Mouse (Mus musculus): ENCODE results near the gene Gm20604. TPM values are rescaled to one million over a fixed set of nuclear protein-coding genes. Genes with fewer than 3 reads are reported as not detected.
A peak's percentile ranks its signal among the peaks of the same experiment; 100 is the strongest.

Gene Gm20604
- polyA plus RNA-seq, 1 experiment from 2014 or later = 6.3 TPM

DNA sequence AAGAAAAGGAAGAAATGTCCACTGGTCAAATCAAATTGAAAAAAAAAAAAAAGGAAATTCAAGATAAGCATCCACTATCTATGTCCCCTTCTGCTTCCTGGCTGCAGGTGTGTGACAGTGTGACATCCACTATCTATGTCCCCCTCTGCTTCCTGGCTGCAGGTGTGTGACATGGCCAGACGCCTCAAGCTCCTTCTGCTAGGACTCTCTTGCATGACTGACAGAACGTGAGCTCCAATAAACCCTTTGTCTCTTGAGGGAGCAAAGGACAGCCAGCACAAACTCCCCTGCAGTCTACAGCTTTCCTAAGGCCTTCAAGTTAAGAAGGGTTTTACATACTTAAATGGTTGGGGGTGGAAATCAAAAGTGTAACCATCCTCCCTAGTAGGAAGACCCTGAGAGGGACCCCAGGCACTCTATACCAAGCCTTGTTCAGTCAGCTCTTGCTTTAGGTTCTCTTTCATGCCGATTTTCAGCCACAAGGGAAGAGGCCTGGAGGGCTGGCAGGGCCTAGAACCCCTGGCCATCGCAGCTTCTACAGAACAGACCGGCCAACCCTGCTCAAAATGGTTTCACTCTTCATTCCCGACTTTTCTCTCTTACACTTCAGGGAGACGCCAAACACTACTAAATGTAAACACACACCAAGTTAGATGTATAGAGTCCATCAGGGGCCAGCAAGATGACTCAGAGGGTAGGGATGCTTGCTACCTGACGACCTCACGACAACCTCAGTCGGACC, 43.6 kb downstream of the Gm20604 start:
- no peak overlapping the region for H3K4me2 ChIP-seq (ENCODE audit: low read depth, low read length)
- no peak overlapping the region for H3K9ac ChIP-seq (ENCODE audit: low read depth, low read length)
- no peaks in the 10 kb centered on the region for H3K9me3 ChIP-seq (replicated peaks; ENCODE audit: control insufficient read depth, low read length)
- H3K36me3 ChIP-seq (ENCODE audit: control insufficient read depth, insufficient read depth) = no peaks in the 10 kb centered on the region
- ATAC-seq (ENCODE audit: low read depth) = no peak
- H3K4me3 ChIP-seq (ENCODE audit: low read depth, low read length) = no peak overlapping the region
- 66% methylated on average over 10 of the region's 10 CpGs for WGBS (ENCODE audit: insufficient replicate concordance)
- no peak overlapping the region for H3K27ac ChIP-seq (ENCODE audit: low read length)
- no peaks in the 10 kb centered on the region for H3K4me1 ChIP-seq (ENCODE audit: control insufficient read depth, low read depth, low read length)
- H3K27me3 ChIP-seq (ENCODE audit: control insufficient read depth, insufficient read depth, low read depth, low read length) = no peaks in the 10 kb centered on the region

DNA sequence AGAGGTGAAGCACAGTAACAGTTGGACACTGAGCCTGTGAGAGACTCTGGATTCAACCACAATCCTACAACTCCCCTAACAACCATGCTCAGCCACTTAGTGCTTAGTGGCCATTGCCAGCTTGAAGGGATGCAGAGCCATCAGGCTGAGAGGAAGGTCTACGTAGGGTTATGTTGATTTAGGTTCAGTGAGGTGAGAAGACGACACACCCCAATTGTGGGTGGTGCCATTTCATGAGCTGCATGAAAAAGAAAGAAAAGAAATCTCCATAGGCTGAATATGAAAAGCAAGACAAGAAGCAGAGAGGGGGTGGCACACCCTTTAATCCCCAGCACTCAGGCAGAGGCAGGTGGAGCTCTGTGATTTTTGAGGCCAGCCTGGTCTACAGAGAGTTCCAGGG, 44.4 kb downstream of the Gm20604 start:
- 53% methylated on average over 2 of the region's 2 CpGs for WGBS (ENCODE audit: insufficient replicate concordance)

DNA sequence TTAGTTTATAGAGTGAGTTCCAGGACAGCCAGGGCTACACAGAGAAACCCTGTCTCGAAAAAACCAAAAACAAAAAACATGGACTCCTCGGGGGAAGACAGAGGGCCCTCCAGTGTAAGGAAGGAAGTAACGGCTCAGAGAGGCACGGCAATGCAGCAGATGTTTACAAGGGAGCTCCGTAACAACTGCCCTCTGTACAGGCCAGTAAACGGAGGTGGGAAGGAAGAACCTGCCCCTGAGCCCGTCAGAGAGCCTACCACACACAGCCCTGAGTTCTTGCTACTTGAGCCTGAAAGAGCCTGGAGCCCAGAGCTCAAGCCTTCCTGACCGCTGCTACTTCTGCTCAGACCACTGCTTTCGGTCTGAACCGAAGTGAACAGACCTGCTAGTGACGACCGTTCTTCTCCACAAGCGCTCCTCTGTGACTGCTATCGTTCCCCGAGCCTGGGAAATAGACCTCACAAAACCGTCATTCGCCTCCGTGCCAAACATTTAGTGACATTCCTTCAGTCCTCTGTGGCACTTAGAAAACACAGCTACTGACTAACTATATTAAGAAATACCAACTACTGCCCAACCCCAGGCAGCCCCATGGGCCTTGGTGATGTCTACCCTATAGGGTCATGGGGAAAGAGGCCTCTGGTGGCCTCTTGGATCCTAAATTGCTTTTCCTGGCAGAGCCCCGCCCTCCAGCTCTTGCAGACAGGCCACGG, 45.2 kb downstream of the Gm20604 start:
- Histone ChIP-seq H3K9me3 (replicated peaks; ENCODE audit: control insufficient read depth, low read length) (no peaks in the 10 kb centered on the region), H3K27me3 (ENCODE audit: control insufficient read depth, insufficient read depth, low read depth, low read length) (no peaks in the 10 kb centered on the region), H3K4me3 (ENCODE audit: low read depth, low read length) (no peak overlapping the region), H3K36me3 (ENCODE audit: control insufficient read depth, insufficient read depth) (no peaks in the 10 kb centered on the region), H3K27ac (ENCODE audit: low read length) (no peak overlapping the region), H3K9ac (ENCODE audit: low read depth, low read length) (no peak overlapping the region), H3K4me1 (ENCODE audit: control insufficient read depth, low read depth, low read length) (no peaks in the 10 kb centered on the region), H3K4me2 (ENCODE audit: low read depth, low read length) (no peak overlapping the region)
- WGBS (ENCODE audit: insufficient replicate concordance) = 40% methylated on average over 20 of the region's 20 CpGs
- ATAC-seq (ENCODE audit: low read depth) = no peak

More for the DNA sequence above, 44.4 kb downstream of the Gm20604 start:
- no peaks in the 10 kb centered on the region for H3K4me1 ChIP-seq (ENCODE audit: control insufficient read depth, low read depth, low read length)
- no peak overlapping the region for H3K4me2 ChIP-seq (ENCODE audit: low read depth, low read length)
- H3K9me3 ChIP-seq (replicated peaks; ENCODE audit: control insufficient read depth, low read length) = no peaks in the 10 kb centered on the region
- H3K4me3 ChIP-seq (ENCODE audit: low read depth, low read length) = no peak overlapping the region
- no peak overlapping the region for H3K9ac ChIP-seq (ENCODE audit: low read depth, low read length)
- H3K27me3 ChIP-seq (ENCODE audit: control insufficient read depth, insufficient read depth, low read depth, low read length) = no peaks in the 10 kb centered on the region
- H3K36me3 ChIP-seq (ENCODE audit: control insufficient read depth, insufficient read depth) = no peaks in the 10 kb centered on the region
- no peak overlapping the region for H3K27ac ChIP-seq (ENCODE audit: low read length)
- ATAC-seq (ENCODE audit: low read depth) = no peak

DNA sequence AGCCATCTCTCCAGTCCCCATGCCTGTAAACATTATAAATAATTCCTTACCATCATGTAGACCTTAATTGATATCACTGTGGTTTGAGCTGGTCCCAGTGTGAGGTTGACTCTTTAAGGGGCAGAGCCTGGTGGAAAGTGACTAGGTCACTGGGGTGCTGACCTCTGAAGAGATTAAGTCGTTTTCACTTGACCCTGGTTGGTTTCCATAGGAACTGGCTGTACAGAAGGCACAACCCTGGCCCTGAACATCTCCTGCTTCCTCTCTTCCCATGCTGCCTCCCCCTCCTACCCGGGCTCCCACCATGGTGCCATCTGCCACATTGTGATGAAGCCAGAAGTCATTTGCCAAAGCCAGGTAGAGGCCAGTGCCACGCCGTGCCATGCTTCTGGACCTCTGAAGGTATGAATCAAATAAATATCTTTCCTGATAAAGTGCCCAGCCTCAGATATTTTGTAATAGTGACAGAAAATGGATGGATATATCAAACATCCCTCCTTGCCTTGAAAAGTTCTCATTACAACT, 47.6 kb downstream of the Gm20604 start:
- H3K36me3 ChIP-seq (ENCODE audit: control insufficient read depth, insufficient read depth) = no peaks in the 10 kb centered on the region
- H3K27me3 ChIP-seq (ENCODE audit: control insufficient read depth, insufficient read depth, low read depth, low read length) = peaks cover 8% of the 10 kb centered on the region
- H3K9me3 ChIP-seq (replicated peaks; ENCODE audit: control insufficient read depth, low read length) = no peaks in the 10 kb centered on the region
- 60% methylated on average over 4 of the region's 4 CpGs for WGBS (ENCODE audit: insufficient replicate concordance)
- no peak for ATAC-seq (ENCODE audit: low read depth)
- H3K27ac ChIP-seq (ENCODE audit: low read length) = no peak overlapping the region
- no peak overlapping the region for H3K4me3 ChIP-seq (ENCODE audit: low read depth, low read length)
- H3K4me2 ChIP-seq (ENCODE audit: low read depth, low read length) = no peak overlapping the region
- H3K9ac ChIP-seq (ENCODE audit: low read depth, low read length) = no peak overlapping the region
- H3K4me1 ChIP-seq (ENCODE audit: control insufficient read depth, low read depth, low read length) = no peaks in the 10 kb centered on the region

DNA sequence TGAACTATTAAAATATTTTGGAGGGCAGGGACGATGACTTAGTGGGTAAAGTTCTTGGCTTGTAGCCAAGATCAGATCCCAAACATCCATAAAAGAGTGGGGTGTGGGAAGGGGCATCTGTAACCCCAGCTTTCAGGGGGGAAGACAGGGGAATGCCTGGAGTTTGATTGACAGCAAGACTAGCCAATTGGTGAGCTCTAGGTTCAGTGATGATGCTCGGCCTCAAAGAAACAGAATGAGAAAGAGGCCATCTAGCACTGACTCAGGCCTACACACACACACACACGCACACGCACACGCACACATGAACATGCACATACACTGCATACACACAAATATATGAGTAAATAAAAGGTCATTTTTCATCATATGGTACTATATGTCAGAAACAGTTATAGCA, 48.6 kb downstream of the Gm20604 start:
- Histone ChIP-seq H3K36me3 (ENCODE audit: control insufficient read depth, insufficient read depth) (no peaks in the 10 kb centered on the region), H3K4me1 (ENCODE audit: control insufficient read depth, low read depth, low read length) (peaks cover 6% of the 10 kb centered on the region), H3K9ac (ENCODE audit: low read depth, low read length) (no peak overlapping the region), H3K4me2 (ENCODE audit: low read depth, low read length) (no peak overlapping the region), H3K27ac (ENCODE audit: low read length) (no peak overlapping the region), H3K27me3 (ENCODE audit: control insufficient read depth, insufficient read depth, low read depth, low read length) (peaks cover 8% of the 10 kb centered on the region), H3K4me3 (ENCODE audit: low read depth, low read length) (no peak overlapping the region), H3K9me3 (replicated peaks; ENCODE audit: control insufficient read depth, low read length) (no peaks in the 10 kb centered on the region)
- WGBS (ENCODE audit: insufficient replicate concordance) = 65% methylated on average over 5 of the region's 5 CpGs
- no peak for ATAC-seq (ENCODE audit: low read depth)

DNA sequence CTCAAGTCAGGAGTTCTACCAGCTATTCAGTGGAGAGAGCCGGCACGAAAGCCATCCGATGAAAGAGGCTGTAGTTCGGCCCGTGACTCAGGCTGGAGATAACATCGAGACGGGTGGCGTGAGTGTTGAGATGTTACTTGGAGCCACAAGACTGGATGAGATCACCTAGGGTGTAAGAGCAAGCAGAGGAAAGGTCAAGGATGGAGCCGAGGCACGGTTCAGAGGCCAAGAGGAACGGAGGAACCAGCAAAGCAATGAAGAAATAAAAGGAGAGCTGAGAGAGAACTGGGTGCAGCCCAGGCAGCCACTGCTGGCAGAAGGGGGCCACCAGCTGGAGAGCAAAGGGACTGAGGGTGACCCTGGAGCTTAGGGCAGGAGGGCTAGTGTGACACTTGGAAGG, 50.3 kb downstream of the Gm20604 start:
- Histone ChIP-seq H3K9me3 (replicated peaks; ENCODE audit: control insufficient read depth, low read length) (no peaks in the 10 kb centered on the region), H3K9ac (ENCODE audit: low read depth, low read length) (no peak overlapping the region), H3K27me3 (ENCODE audit: control insufficient read depth, insufficient read depth, low read depth, low read length) (peaks cover 8% of the 10 kb centered on the region), H3K4me2 (ENCODE audit: low read depth, low read length) (no peak overlapping the region), H3K4me1 (ENCODE audit: control insufficient read depth, low read depth, low read length) (peaks cover 20% of the 10 kb centered on the region), H3K36me3 (ENCODE audit: control insufficient read depth, insufficient read depth) (no peaks in the 10 kb centered on the region), H3K4me3 (ENCODE audit: low read depth, low read length) (no peak overlapping the region), H3K27ac (ENCODE audit: low read length) (no peak overlapping the region)
- no peak for ATAC-seq (ENCODE audit: low read depth)
- 71% methylated on average over 11 of the region's 11 CpGs for WGBS (ENCODE audit: insufficient replicate concordance)

DNA sequence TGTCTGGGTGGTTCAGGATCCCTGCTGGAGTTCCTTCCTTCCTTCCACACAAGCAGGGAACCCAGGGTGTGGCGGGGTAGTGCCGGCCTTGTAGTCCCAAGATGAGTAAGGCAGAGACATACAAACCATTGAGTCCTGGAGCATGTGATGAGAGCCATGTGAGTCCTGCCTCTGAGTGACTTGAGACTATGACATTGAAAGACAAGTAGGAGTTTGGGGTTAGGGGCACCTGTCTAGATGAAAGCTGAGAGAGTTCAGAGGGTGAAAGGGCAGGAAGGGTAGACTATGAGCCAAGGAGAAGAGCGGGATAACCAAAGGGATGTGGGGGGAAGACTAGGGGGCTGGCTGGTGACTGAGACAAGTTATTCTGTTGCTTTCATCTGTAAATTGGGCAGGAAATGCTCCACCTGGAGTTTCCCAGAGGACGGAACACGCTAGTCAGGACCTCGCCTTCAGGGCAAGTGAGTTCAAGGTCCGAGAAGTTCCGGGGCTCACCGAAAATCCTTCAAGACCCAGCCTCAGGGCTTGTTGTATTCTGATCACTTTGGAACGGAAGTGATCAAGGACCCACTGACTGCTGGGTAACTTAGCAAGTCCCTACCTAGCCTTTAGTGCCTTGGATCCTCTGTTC, 51.5 kb downstream of the Gm20604 start:
- Histone ChIP-seq H3K9ac (ENCODE audit: low read depth, low read length) (no peak overlapping the region), H3K4me2 (ENCODE audit: low read depth, low read length) (no peak overlapping the region)
- WGBS (ENCODE audit: insufficient replicate concordance) = 81% methylated on average over 10 of the region's 10 CpGs

DNA sequence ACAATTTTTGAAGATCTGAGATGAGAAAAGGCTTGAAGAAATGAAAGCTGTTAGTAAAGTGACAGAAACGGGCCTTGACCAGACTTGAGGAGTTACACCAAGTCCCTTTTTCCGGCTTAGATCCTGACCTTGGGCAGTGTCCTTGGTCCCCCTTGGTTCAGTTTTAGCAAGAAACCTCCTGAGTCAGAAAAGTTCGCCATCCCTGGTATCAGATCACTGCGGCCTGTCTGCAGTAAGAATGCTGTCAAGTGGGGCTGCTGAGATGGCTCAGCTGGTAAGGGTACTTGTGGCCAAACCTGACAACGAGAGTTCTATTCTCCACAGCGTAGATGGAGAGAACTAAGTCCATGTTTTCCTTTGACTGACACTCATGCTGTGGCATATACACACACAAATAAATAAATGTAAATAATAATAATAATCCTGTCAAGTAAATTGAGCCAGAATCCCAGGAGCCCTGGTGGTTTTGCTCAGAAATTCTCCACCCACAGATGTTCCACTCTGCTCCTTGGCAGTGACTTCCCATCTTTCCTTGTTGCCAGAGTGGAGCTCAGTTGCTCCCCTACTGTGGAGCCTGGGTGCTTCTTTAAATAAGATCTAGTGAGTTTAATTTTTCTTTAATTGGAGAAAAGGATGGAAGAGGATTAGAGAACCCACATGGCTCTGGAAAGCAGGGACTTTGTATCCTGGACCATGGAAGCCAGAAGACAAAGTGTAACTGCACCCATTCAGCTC, 52.4 kb downstream of the Gm20604 start:
- 72% methylated on average over 6 of the region's 6 CpGs for WGBS (ENCODE audit: insufficient replicate concordance)
- Histone ChIP-seq H3K9ac (ENCODE audit: low read depth, low read length) (no peak overlapping the region), H3K4me3 (ENCODE audit: low read depth, low read length) (no peak overlapping the region), H3K9me3 (replicated peaks; ENCODE audit: control insufficient read depth, low read length) (no peaks in the 10 kb centered on the region), H3K36me3 (ENCODE audit: control insufficient read depth, insufficient read depth) (no peaks in the 10 kb centered on the region), H3K27ac (ENCODE audit: low read length) (no peak overlapping the region), H3K4me1 (ENCODE audit: control insufficient read depth, low read depth, low read length) (peaks cover 32% of the 10 kb centered on the region), H3K27me3 (ENCODE audit: control insufficient read depth, insufficient read depth, low read depth, low read length) (peaks cover 8% of the 10 kb centered on the region), H3K4me2 (ENCODE audit: low read depth, low read length) (peak overlapping the region; percentile 99; the same call in 1 of the 2 replicates)
- ATAC-seq (ENCODE audit: low read depth) = no peak

More for the DNA sequence above, 51.5 kb downstream of the Gm20604 start:
- ATAC-seq (ENCODE audit: low read depth) = no peak
- Histone ChIP-seq H3K4me1 (ENCODE audit: control insufficient read depth, low read depth, low read length) (peaks cover 31% of the 10 kb centered on the region), H3K27me3 (ENCODE audit: control insufficient read depth, insufficient read depth, low read depth, low read length) (peaks cover 8% of the 10 kb centered on the region), H3K27ac (ENCODE audit: low read length) (no peak overlapping the region), H3K4me3 (ENCODE audit: low read depth, low read length) (no peak overlapping the region), H3K36me3 (ENCODE audit: control insufficient read depth, insufficient read depth) (no peaks in the 10 kb centered on the region), H3K9me3 (replicated peaks; ENCODE audit: control insufficient read depth, low read length) (no peaks in the 10 kb centered on the region)

Data from liver, embryonic 16.5 days (tissue).